23 mouse cellular contexts compared by ENCODE assay signal in the genomic region with DNA sequence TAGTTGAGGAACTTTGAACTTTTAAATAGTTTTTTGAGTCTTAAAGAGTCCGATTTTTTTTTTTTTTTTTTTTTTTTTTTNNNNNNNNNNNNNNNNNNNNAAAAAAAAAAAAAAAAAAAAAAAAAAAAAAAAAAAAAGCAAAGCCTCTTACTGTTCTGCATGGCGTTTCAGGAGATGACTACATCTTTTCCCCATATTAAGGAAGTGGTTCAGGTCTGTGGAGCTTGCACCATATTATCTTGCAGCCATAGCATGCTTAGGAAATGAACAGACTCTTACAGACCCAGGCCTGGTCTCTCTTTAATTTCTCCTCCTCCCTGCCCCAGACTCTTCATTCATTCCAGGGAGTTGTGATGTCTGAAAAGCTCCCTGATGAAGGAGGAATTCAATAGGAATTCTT. TPM values are rescaled to one million over a fixed set of nuclear protein-coding genes. Genes with fewer than 3 reads are reported as not detected.
DNase-seq lines count a peak whose midpoint lies in the region; ATAC-seq and TF ChIP-seq lines count a peak whose summit lies in the region.
"Had no signal": no experiment of that assay in that cellular context is flagged by ENCODE, and none has a peak within 500 bp of the region (broad histone marks: within the 10 kb centered on the region; RNA-seq: fewer than 3 reads in every experiment).

No protein-coding gene starts in this region.

- TF ChIP-seq CTCF in lung, postnatal 0 days (IDR thresholded peaks at IDR 0.05), result no peak

- WGBS in lung, postnatal 0 days, result 76% methylated on average over 2 of the region's 2 CpGs

- H3K4me3 ChIP-seq in ES-E14 (ENCODE audit: insufficient read depth in 1 of 2, low read depth in 1 of 2, low read length in 2 of 2, poor library complexity in 1 of 2, severe bottlenecking in 1 of 2), result no peak overlapping the region
- H3K4me3 ChIP-seq in lung, postnatal 0 days (ENCODE audit: low read depth, low read length), result no peak overlapping the region
- H3K4me3 ChIP-seq: embryonic facial prominence, embryonic 13.5 days; forebrain, embryonic 12.5 days; heart, embryonic 12.5 days; hindbrain, embryonic 15.5 days had no signal

- ATAC-seq in common myeloid progenitor, adult 5-6 weeks (replicated peaks; ENCODE audit: low read depth, poor library complexity, severe bottlenecking), result peak; percentile 69
- ATAC-seq in megakaryocyte, adult 5-6 weeks (ENCODE audit: poor library complexity, severe bottlenecking), result peak; percentile 98
- ATAC-seq in lung, postnatal 0 days, result no peak
- ATAC-seq: forebrain, embryonic 16.5 days; intestine, embryonic 16.5 days had no signal

- TF ChIP-seq EP300 in lung, postnatal 0 days (IDR thresholded peaks at IDR 0.05), result no peak

- H3K27me3 ChIP-seq in lung, postnatal 0 days (replicated peaks; ENCODE audit: insufficient read depth, low read length), result no peaks in the 10 kb centered on the region
- H3K27me3 ChIP-seq: embryonic facial prominence, embryonic 13.5 days; forebrain, embryonic 12.5 days; heart, embryonic 12.5 days; hindbrain, embryonic 15.5 days had no signal

- in situ Hi-C loops in ES-E14 (cut with MboI; ENCODE audit: low sequenced_read_pairs in 2 of 2, unreplicated experiment in 2 of 2), result no loop called here

- no peaks in the 10 kb centered on the region for H3K36me3 ChIP-seq in ES-E14 (ENCODE audit: control insufficient read depth, insufficient read depth, low read length, poor library complexity, severe bottlenecking)
- no peaks in the 10 kb centered on the region for H3K36me3 ChIP-seq in lung, postnatal 0 days (ENCODE audit: insufficient read depth, low read length)

- no peaks in the 10 kb centered on the region for H3K4me1 ChIP-seq in ES-E14 (ENCODE audit: control insufficient read depth in 2 of 2, insufficient read depth in 2 of 2, low read length in 2 of 2, poor library complexity in 1 of 2)
- H3K4me1 ChIP-seq in lung, postnatal 0 days (ENCODE audit: insufficient read depth, low read depth, low read length), result no peaks in the 10 kb centered on the region
- H3K4me1 ChIP-seq: embryonic facial prominence, embryonic 13.5 days; forebrain, embryonic 12.5 days; hindbrain, embryonic 15.5 days had no signal

- no peaks in the 10 kb centered on the region for H3K9me3 ChIP-seq in ES-E14 (ENCODE audit: control insufficient read depth, insufficient read depth, low read depth, low read length)
- no peaks in the 10 kb centered on the region for H3K9me3 ChIP-seq in lung, postnatal 0 days (ENCODE audit: low read length)
- H3K9me3 ChIP-seq: embryonic facial prominence, embryonic 13.5 days; forebrain, embryonic 12.5 days; heart, embryonic 12.5 days; hindbrain, embryonic 15.5 days had no signal

- H3K9ac ChIP-seq in ES-E14 (ENCODE audit: insufficient read depth, low read depth, low read length, poor library complexity, severe bottlenecking), result no peak overlapping the region
- no peak overlapping the region for H3K9ac ChIP-seq in lung, postnatal 0 days (replicated peaks; ENCODE audit: low read depth)
- H3K9ac ChIP-seq: embryonic facial prominence, embryonic 13.5 days; forebrain, embryonic 12.5 days; heart, embryonic 12.5 days; hindbrain, embryonic 15.5 days had no signal

- H3K4me2 ChIP-seq in lung, postnatal 0 days (replicated peaks; ENCODE audit: low read depth, low read length), result no peak overlapping the region
- H3K4me2 ChIP-seq: embryonic facial prominence, embryonic 13.5 days; forebrain, embryonic 12.5 days; heart, embryonic 12.5 days; hindbrain, embryonic 15.5 days had no signal

- no peak overlapping the region for H3K27ac ChIP-seq in ES-E14 (ENCODE audit: insufficient read depth, low read depth, low read length, poor library complexity, severe bottlenecking)
- no peak overlapping the region for H3K27ac ChIP-seq in lung, postnatal 0 days (ENCODE audit: low read length)
- H3K27ac ChIP-seq: embryonic facial prominence, embryonic 13.5 days; forebrain, embryonic 12.5 days; hindbrain, embryonic 15.5 days had no signal

- DNase-seq in ES-E14 (ENCODE audit: low read depth, low spot score), result no peak
- DNase-seq in adrenal gland, postnatal 14 days, result no peak
- DNase-seq in cerebellum, adult 18-20 months, result no peak
- DNase-seq in lung, postnatal 0 days (ENCODE audit: low spot score), result no peak
- DNase-seq: adrenal gland, adult 8-10 months; cerebellum, adult 11-12 months; cerebellum, adult 9-11 months; gastrocnemius, postnatal 14 days had no signal

TF ChIP-seq in ES-E14, 5 proteins besides CTCF, POLR2A, EP300 and RAD21:
- TF ChIP-seq ZNF384 (IDR thresholded peaks at IDR 0.05; ENCODE audit: low read depth, low read length) (peak; percentile 74; the same call in 1 of the 2 replicates), HCFC1 (IDR thresholded peaks at IDR 0.05; ENCODE audit: borderline replicate concordance, insufficient read depth, low read length) (no peak)
TF ChIP-seq in ES-E14: peak in this region for 1.

RNA-seq across cellular contexts. Expression of gene Ldhc, which starts 20.0 kb away (rescaled TPM):
- total RNA-seq in ES-E14 (2012; rRNA removed), result 3.4 and 3.9 TPM in 2 replicates
- not detected in 2 replicates for total RNA-seq in common myeloid progenitor, adult 5-6 weeks (2017)
- total RNA-seq in megakaryocyte, adult 5-6 weeks (2015), result 2.3 and 2.9 TPM in 2 replicates
- 1.0 TPM in 1 of 2 replicates, not detected in the other for total RNA-seq in megakaryocyte, adult 5-6 weeks (2017)
- not detected in 2 replicates for total RNA-seq in adrenal gland, postnatal 14 days (2021)
- polyA plus RNA-seq in lung, postnatal 0 days (2015; fragmentation: Nextera tagmentation; extraction: Ambion mirVana), result 0.11 TPM in 1 of 2 replicates, not detected in the other
- total RNA-seq: adrenal gland, adult 8-10 months; adrenal gland, postnatal 4 days; gastrocnemius, adult 18-20 months; gastrocnemius, postnatal 14 days; heart, adult 8-10 months; heart, postnatal 25 days had no signal
- polyA plus RNA-seq: embryonic facial prominence, embryonic 13.5 days; forebrain, embryonic 12.5 days; frontal cortex, adult 2 months; heart, embryonic 12.5 days; heart, embryonic 16.5 days; hindbrain, embryonic 11.5 days; intestine, embryonic 16.5 days had no signal

RNA-seq across cellular contexts. Expression of gene Tsg101, which starts 38.8 kb away (rescaled TPM):
- 44.9 and 54.3 TPM in 2 replicates for total RNA-seq in ES-E14 (2012; rRNA removed)
- 42.0 and 46.4 TPM in 2 replicates for total RNA-seq in common myeloid progenitor, adult 5-6 weeks (2017)
- 94.3 and 96.9 TPM in 2 replicates for total RNA-seq in megakaryocyte, adult 5-6 weeks (2015)
- total RNA-seq in megakaryocyte, adult 5-6 weeks (2017), result 43.6 and 58.2 TPM in 2 replicates
- total RNA-seq in adrenal gland, postnatal 14 days (2021), result 90.5 and 92.7 TPM in 2 replicates
- 134 and 150 TPM in 2 replicates for polyA plus RNA-seq in lung, postnatal 0 days (2015; fragmentation: Nextera tagmentation; extraction: Ambion mirVana)

RNA-seq across cellular contexts. Expression of gene Ldha, which starts 39.7 kb away (rescaled TPM):
- total RNA-seq in ES-E14 (2012; rRNA removed), result 621 and 827 TPM in 2 replicates
- total RNA-seq in common myeloid progenitor, adult 5-6 weeks (2017), result 434 and 497 TPM in 2 replicates
- 278 and 286 TPM in 2 replicates for total RNA-seq in megakaryocyte, adult 5-6 weeks (2015)
- 212 and 223 TPM in 2 replicates for total RNA-seq in megakaryocyte, adult 5-6 weeks (2017)
- 529 and 592 TPM in 2 replicates for total RNA-seq in adrenal gland, postnatal 14 days (2021)
- polyA plus RNA-seq in lung, postnatal 0 days (2015; fragmentation: Nextera tagmentation; extraction: Ambion mirVana), result 533 and 589 TPM in 2 replicates
